Mouse (Mus musculus): ENCODE data around the gene Chst3.
"Not testable (repeated sequence)": the region's sequence is repeated elsewhere in the genome, so short reads cannot be mapped to it uniquely, and the experiment has no call there.

Gene Chst3

DNA sequence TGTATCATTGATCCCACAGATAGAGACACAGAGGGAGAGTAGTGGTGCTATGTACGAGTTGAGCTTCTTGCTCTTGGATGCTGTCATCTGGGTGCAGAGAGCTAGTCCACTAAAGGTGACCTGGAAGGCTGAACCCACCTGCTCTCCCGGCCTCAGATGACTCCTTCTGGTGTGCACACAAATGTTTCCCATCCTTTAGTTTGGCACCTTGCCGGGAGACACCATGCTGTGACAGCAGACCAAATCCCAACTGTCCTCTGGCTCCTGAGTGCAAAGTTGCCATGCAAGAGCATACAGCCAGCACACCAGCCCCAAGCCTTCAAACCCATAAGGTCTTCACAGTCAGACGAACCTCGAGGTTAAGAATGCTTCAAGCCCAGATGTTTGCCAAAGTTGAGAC is 22.1 kb downstream of the Chst3 start:
- no peak for DNase-seq (ENCODE audit: low spot score)

DNA sequence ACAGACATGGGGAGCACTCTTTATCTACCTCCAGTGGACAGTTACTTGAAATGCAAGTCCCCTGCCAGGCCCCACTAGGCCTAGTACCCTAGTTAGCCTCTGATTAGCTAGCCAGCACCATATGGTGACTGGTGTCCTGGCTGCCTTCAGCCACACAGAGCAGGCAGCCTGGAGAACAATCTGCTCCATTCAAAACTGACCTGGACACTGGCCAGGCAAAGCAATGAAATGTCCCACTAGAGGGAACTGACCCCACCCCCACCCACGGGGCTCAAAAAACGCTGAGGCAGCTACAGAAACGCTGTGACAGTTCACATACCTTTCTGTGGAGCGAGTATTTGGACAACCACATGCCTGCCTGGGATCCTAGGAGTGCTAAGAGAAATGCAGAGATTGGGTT is 24.0 kb downstream of the Chst3 start:
- no peak for DNase-seq (ENCODE audit: low spot score)

- DNase-seq (ENCODE audit: low spot score) = peak; percentile 84
These were observed 25.3 kb downstream of the Chst3 start for GRCm38 (mm10) chr10:60193532-60194423.

DNA sequence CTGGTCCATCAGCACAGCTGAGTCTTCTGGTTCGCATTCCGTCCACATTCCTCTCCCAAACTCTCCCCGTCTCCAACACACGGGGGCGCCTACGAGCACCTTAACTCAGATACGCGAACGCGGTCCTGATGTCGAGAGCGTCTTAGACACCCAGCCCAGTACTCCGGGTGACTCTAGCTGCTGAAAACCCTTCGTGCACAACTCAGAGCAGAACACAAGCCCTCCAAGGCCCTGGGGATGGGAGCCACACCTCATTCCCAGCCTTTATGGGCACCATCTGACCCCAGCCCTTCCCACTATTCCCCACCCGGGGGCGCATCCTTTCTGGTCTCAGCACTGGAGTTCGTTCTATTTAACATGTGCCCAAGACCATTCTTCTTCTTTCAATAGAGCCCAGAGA is 27.3 kb downstream of the Chst3 start:
- peak; percentile 90 for DNase-seq (ENCODE audit: low spot score)

DNA sequence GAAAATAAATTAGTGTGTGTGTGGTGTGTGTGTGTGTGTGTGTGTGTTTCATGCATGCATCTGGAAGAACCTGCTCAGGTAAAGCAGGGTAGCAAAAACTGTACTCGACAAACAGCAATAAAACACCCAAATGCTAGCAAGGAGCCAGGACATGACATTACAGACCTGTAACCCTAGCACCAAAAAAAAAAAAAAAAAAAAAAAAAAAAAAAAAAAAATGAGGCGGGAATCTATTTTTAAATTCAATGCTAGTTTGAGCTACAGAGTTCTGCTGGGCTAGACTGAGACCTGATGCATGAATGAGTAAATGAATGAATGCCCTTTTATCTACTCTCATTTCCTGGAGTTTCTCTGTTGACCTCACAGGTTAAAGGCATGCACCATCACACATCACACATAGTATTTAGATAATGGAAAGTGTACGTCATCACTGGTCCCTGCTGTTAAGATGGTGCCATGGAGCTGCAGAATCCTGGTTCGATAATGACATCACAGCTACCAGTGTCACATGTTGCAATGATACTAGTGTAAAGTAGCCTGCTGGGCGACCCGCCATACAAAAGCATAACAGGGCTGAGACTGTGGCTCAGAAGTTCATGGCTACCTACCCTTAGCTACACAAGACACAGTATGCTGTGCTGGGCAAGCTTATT is 29.4 kb downstream of the Chst3 start:
- no peak for DNase-seq (ENCODE audit: low spot score)

GRCm38 (mm10) chr10:60186191-60186945 is 32.7 kb downstream of the Chst3 start:
- DNase-seq (ENCODE audit: low spot score) = no peak

GRCm38 (mm10) chr10:60185023-60185709 is 33.9 kb downstream of the Chst3 start:
- DNase-seq (ENCODE audit: low spot score) = no peak

GRCm38 (mm10) chr10:60175306-60175705 is 43.8 kb downstream of the Chst3 start:
- DNase-seq (ENCODE audit: low spot score) = not testable (repeated sequence)

DNA sequence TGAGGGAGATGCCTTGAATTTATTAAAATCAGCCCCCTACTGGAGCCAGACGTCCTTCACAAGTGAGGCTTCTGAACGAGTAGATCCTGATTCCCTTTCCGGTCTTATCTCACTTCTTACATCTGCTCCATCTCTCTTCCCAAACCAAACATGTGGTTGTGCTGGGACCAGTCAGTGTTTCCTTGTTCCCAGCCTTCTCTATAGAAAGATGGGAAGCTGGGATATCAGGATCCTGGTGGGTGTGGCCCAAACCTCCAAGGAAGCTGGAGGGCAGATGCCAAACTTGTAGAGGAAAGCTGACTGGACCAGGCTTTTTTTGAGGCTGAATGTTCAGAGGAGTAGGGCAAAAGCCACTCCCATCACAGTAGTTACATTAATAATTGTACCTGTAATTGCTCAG is 44.6 kb downstream of the Chst3 start:
- DNase-seq (ENCODE audit: low spot score) = no peak

- DNase-seq (ENCODE audit: low spot score) = no peak
These were observed 46.0 kb downstream of the Chst3 start for GRCm38 (mm10) chr10:60173035-60173434.

DNA sequence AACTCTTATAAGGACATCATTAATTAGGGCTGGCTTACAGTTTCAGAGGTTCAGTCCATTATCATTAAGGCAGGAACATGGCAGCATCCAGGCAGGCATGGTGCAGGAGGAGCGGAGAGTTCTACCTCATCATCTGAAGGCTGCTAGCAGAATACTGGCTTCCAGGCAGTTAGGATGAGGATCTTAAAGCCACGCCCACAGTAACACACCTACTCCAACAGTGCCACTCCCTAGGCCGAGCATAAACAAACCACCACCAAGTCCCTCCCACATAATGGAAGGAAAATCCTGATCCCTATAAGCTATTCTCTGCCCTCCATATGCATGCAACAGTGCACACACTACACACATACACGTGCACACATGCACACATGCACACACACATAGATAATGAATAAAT is 46.8 kb downstream of the Chst3 start:
- no peak for DNase-seq (ENCODE audit: low spot score)

GRCm38 (mm10) chr10:60171368-60171767 is 47.7 kb downstream of the Chst3 start:
- DNase-seq (ENCODE audit: low spot score) = no peak

DNA sequence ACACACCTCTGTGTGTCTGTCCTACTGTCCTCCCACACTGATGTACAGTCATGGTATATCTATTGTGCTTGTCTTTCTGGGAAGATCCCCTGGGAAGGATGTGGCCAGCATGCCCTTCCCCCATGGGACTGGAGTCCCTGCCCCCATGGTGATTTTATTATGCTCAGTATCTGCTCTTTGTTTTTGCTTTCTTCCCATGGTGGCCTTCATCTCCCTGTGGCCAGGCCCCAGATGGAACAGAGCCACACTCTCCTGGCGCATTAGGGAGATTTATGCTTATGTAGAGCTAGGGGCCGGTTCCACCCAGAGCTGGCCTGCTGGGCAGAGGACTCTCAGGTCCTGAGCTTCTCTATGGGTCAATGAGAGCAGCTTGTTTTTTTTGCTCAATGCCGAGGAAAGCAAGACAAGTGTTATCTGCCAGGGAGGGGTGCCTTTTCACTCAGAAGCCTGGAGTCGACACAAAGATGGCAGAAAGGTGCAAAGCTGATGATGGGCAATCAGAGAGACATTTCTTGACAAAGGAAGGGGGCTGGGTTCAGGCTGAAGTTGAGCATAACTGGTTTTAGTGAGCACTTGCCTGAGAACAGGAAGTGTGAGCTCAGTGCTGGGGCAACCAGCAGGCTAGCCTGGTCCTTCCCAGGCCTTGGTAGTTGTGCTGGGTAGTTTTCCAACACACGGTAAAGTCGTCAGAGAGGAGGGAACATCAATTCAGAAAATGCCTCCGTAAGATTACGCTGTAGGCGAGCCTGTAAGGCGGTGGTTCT is 48.6 kb downstream of the Chst3 start:
- no peak for DNase-seq (ENCODE audit: low spot score)

DNA sequence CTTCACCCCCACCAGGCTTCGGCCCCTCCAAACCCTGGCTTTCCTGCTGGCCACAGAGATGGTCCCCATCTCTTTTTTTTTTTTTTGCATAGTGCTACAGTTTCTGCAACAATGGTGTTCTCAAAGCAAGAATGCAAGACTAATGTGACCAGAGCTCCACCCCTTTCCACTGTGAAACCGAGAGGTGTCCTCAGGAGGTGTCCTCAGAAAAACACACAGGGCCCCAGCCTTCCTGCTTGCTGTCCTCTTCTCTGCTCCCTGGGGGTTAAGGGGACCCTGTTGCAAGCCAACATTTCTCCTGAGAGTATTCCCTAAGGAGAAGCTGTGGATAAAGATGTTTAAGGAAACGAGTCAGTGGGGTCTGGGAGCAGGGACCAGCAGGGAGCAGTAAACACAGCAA is 50.1 kb downstream of the Chst3 start:
- no peak for DNase-seq (ENCODE audit: low spot score)

DNA sequence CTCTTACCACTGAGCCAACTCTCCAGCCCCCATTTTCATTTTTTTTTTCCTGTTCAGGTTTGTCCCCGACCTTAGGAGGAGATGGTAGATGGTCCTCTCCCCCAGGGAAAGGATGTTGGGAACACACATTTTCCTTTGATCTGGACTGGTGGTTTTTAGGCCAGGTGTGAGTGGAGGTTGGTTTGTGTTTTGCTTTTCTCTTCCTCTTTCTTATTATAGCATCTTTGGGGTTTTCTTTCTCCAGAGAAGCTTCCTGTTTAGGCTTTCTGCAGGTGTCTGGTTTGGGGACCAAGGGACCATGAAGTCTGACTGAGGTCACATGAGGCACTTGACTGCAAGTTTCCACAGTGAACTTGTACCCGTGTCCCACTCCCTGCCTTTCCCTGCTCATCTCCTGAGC is 50.8 kb downstream of the Chst3 start:
- DNase-seq (ENCODE audit: low spot score) = no peak

- DNase-seq (ENCODE audit: low spot score) = no peak
These were observed 53.0 kb downstream of the Chst3 start for GRCm38 (mm10) chr10:60166068-60166467.

GRCm38 (mm10) chr10:60164869-60165268 is 54.2 kb downstream of the Chst3 start:
- DNase-seq (ENCODE audit: low spot score) = no peak

DNA sequence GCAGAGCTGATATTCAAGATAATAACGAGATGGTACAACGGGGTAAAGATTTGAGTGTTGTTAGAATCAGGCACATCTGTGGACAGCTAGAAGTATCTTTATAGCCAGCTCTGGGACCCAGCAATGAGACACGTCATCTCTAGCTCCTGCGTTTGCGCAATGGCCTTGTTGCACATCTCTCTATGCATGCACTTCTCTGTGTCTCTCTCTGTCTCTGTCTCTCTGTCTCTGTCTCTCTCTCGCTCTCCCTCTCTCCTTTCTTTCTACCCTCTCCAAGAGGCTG is 56.1 kb downstream of the Chst3 start:
- DNase-seq (ENCODE audit: low spot score) = no peak

GRCm38 (mm10) chr10:60162184-60162972 is 56.7 kb downstream of the Chst3 start:
- not testable (repeated sequence) for DNase-seq (ENCODE audit: low spot score)

GRCm38 (mm10) chr10:60161397-60161796 is 57.7 kb downstream of the Chst3 start:
- DNase-seq (ENCODE audit: low spot score) = not testable (repeated sequence)

DNA sequence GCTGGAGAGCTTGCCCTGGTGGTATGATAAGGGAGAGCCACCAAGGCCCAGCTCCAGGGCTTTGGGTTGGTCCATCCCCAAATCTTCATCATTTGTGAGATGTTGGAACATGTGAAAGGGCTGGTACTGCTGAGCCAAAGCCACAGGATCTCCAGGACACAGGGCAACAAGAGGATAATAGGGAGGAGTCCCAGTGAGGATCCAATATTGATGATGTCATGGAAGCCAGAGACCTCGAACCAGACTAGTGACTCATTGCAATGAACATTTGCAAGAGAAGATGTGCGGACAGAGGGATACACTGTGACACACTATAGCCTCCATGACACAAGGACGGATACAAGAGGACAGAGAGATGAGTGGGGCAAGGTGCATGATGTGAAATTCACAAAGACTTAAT is 60.9 kb downstream of the Chst3 start:
- no peak for DNase-seq (ENCODE audit: low spot score)

All from embryo, embryonic 10 days (tissue).